Mouse (Mus musculus) left cerebral cortex, adult 6 months (tissue): ENCODE data around the gene Ccdc160. TPM values are rescaled to one million over a fixed set of nuclear protein-coding genes. Genes with fewer than 3 reads are reported as not detected.

ENCODE experiments used
- long read RNA-seq, 2 experiments: library from polyadenylated mRNA; unstranded; transcript quantifications; one replicate each; pipeline ENCODE4 v2.0.0; 2019 to 2020
- polyA plus RNA-seq: library from polyadenylated mRNA; unstranded; fragments of <200 nt; fragmentation: Nextera tagmentation; gene quantifications from 2 replicates; pipeline ENCODE4 v1.2.3, GENCODE M21; 2021

The Ccdc160 gene
- 2.9 and 3.1 TPM in 2 replicates for polyA plus RNA-seq
- long read RNA-seq, experiment 1, transcript Ccdc160-201 (2 exons, 1,536 nt), result major isoform, 20 of 20 reads
- long read RNA-seq, experiment 1, partial matches to known transcripts, result 0 of 20 reads
- long read RNA-seq, experiment 1, other reads (novel, unspliced or antisense), result 0 of 20 reads
- long read RNA-seq, experiment 2, partial matches to known transcripts, result 0 of 4 reads
- long read RNA-seq, experiment 2, other reads (novel, unspliced or antisense), result 1 of 4 reads

DNA sequence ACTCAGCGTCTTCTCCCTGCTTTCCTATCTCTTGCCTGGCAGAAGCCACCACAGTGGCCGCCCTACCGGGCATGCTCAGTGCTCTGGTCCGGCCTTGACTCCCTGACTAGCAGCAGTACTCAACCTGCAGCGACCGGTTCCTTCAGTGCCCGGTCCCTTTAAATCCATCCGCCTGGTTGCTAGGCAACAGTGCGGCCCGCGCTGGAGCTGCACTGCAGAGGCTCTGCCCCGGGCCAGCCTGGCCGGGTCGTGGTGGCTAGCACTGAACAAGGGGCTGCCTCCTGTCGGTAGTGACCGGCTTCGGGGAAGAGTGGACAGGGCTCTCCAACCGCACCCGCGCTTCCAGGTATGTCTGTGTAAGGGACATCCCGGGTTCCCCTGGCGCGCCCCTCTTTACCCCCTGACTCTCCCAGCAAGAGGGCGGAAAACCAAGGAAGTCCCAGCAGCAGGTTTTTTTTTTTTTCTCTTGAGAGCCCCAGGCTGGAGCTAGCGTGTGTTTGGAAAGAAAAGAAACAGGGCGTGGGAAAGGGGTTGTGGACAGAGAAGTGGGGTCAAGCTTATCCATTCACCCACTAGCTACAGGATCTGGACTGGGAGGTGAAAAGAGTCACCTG, at the start of gene Ccdc160:
Ccdc160 (plus strand) TSS at position 221 of the 614 bp plus-strand sequence.

Other genes starting within 250 kb of the Ccdc160 start
- gene Gpc3, start 177.2 kb upstream of the Ccdc160 start, polyA plus RNA-seq, result 2.5 and 3.1 TPM in 2 replicates
- 7.0 and 9.8 TPM in 2 replicates for gene Phf6, start 121.1 kb downstream of the Ccdc160 start, polyA plus RNA-seq
- 266 and 343 TPM in 2 replicates for gene Hprt, start 196.9 kb downstream of the Ccdc160 start, polyA plus RNA-seq